Mouse (Mus musculus) heart, embryonic 16.5 days (tissue): ENCODE measurements at regions not wholly inside any gene's neighbourhood (a gene's known extent, or its start where the extent isn't known, plus 50 kb on each side); places are given as distances from the start of the nearest gene placed in this dataset.
"Not testable (repeated sequence)": the region's sequence is repeated elsewhere in the genome, so short reads cannot be mapped to it uniquely, and the experiment has no call there.

Experiments
- ATAC-seq: fragments of 200-750 bp; cut with Nextera tagmentation; replicated peaks from 2 replicates; pipeline ENCODE4 v1.8.0; 2017; ENCODE audit warnings: moderate number of reproducible peaks; ENCODE audit not compliant: insufficient read depth, low FRiP score; ENCODE audit errors: extremely low read depth
- H3K27ac ChIP-seq: fragments of 300-500 bp; sonication (generic); 2 replicates; pipeline ENCODE4 v1.5.1; 2014; ENCODE audit warnings: mild to moderate bottlenecking, low read length, control low read depth, moderate library complexity
- H3K27me3 ChIP-seq: fragments of 300-500 bp; sonication (generic); 2 replicates; pipeline ENCODE4 v1.6.1; 2014; ENCODE audit warnings: low read length, mixed read lengths; ENCODE audit not compliant: control insufficient read depth, insufficient read depth
- H3K36me3 ChIP-seq: fragments of 300-500 bp; sonication (generic); 2 replicates; pipeline ENCODE4 v1.6.1; 2014; ENCODE audit not compliant: control insufficient read depth, insufficient read depth
- H3K4me1 ChIP-seq: fragments of 300-500 bp; sonication (generic); 2 replicates; pipeline ENCODE4 v1.6.1; 2014; ENCODE audit warnings: low read length, mixed read lengths; ENCODE audit not compliant: control insufficient read depth, insufficient read depth
- H3K4me2 ChIP-seq: fragments of 300-500 bp; sonication (generic); 2 replicates; pipeline ENCODE4 v1.6.1; 2014; ENCODE audit warnings: low read depth, mild to moderate bottlenecking, control low read depth, low read length
- H3K4me3 ChIP-seq: fragments of 300-500 bp; sonication (generic); 2 replicates; pipeline ENCODE4 v1.5.1; 2014; ENCODE audit warnings: mild to moderate bottlenecking, control low read depth, low read length
- H3K9ac ChIP-seq: fragments of 300-500 bp; sonication (generic); 2 replicates; pipeline ENCODE4 v1.6.1; 2014; ENCODE audit warnings: low read length, control low read depth
- H3K9me3 ChIP-seq: fragments of 300-500 bp; sonication (generic); replicated peaks from 2 replicates; pipeline ENCODE4 v1.6.1; 2016; ENCODE audit warnings: low read length; ENCODE audit not compliant: control insufficient read depth
- WGBS: fragments of 180-500 bp; shearing (Covaris S2); extraction: QIAGEN DNeasy Blood & Tissue Kit; methylation state at CpG from one replicate; pipeline ENCODE4 v1.1.7; 2014; 5-methylcytosine and 5-hydroxymethylcytosine counted together

DNA sequence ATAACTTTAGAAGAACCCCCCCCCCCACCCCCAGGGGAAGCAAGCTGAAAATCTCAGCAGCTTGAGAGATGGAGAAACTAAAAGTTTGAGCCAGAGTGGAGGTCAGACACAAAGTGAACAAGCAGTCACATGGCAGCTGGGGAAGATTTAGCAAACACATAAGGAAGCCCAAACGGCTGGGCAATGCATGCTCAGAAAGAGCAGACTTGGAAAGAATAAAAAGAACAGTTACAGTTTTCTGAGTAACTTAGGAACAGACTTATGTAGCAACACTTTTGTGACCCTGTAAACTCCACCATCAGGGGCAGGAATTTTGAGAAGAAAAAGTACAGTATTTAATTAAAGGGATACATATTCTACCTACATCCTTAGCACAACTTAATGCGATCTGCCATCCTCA lies 1089.2 kb downstream of the Sorcs3 start:
- no peak for ATAC-seq
- Histone ChIP-seq H3K36me3 (no peaks in the 10 kb centered on the region), H3K27me3 (no peaks in the 10 kb centered on the region), H3K4me3 (no peak overlapping the region), H3K9ac (no peak overlapping the region), H3K4me1 (no peaks in the 10 kb centered on the region), H3K4me2 (no peak overlapping the region), H3K9me3 (no peaks in the 10 kb centered on the region), H3K27ac (no peak overlapping the region)
- WGBS: 75% methylated on average over 2 of the region's 2 CpGs

- Histone ChIP-seq H3K9me3 (no peaks in the 10 kb centered on the region), H3K27ac (no peak overlapping the region), H3K4me2 (peak overlapping the region; percentile 27; the same call in 1 of the 2 replicates), H3K27me3 (no peaks in the 10 kb centered on the region), H3K4me3 (no peak overlapping the region), H3K9ac (no peak overlapping the region), H3K4me1 (no peaks in the 10 kb centered on the region), H3K36me3 (no peaks in the 10 kb centered on the region)
- WGBS: 35% methylated on average over 10 of the region's 10 CpGs
- ATAC-seq: peak; percentile 63; the same call in 1 of the 2 replicates
Observed at GRCm38 (mm10) chr19:49299351-49300271, 1093.8 kb downstream of the Sorcs3 start.

- 65% methylated on average over 7 of the region's 7 CpGs for WGBS
- no peak overlapping the region for H3K4me3 ChIP-seq
- no peak overlapping the region for H3K4me2 ChIP-seq
- no peaks in the 10 kb centered on the region for H3K36me3 ChIP-seq
- H3K4me1 ChIP-seq: no peaks in the 10 kb centered on the region
- no peaks in the 10 kb centered on the region for H3K27me3 ChIP-seq
- H3K9ac ChIP-seq: no peak overlapping the region
- ATAC-seq: no peak
- H3K27ac ChIP-seq: no peak overlapping the region
- no peaks in the 10 kb centered on the region for H3K9me3 ChIP-seq
Observed at GRCm38 (mm10) chr19:49301364-49302091, 1095.7 kb downstream of the Sorcs3 start.

GRCm38 (mm10) chr19:49305804-49306203 lies 1100.0 kb downstream of the Sorcs3 start:
- 87% methylated on average over 3 of the region's 3 CpGs for WGBS
- Histone ChIP-seq H3K9ac (no peak overlapping the region), H3K27me3 (no peaks in the 10 kb centered on the region), H3K9me3 (no peaks in the 10 kb centered on the region), H3K36me3 (no peaks in the 10 kb centered on the region), H3K27ac (no peak overlapping the region), H3K4me2 (no peak overlapping the region), H3K4me1 (no peaks in the 10 kb centered on the region), H3K4me3 (no peak overlapping the region)
- no peak for ATAC-seq

- no peaks in the 10 kb centered on the region for H3K9me3 ChIP-seq
- ATAC-seq: no peak
- 68% methylated on average over 1 of the region's 1 CpGs for WGBS
- no peaks in the 10 kb centered on the region for H3K4me1 ChIP-seq
- no peaks in the 10 kb centered on the region for H3K27me3 ChIP-seq
- no peak overlapping the region for H3K4me3 ChIP-seq
- no peak overlapping the region for H3K4me2 ChIP-seq
- no peak overlapping the region for H3K27ac ChIP-seq
- no peaks in the 10 kb centered on the region for H3K36me3 ChIP-seq
- no peak overlapping the region for H3K9ac ChIP-seq
Observed at GRCm38 (mm10) chr19:49314229-49314628, 1108.4 kb downstream of the Sorcs3 start.

DNA sequence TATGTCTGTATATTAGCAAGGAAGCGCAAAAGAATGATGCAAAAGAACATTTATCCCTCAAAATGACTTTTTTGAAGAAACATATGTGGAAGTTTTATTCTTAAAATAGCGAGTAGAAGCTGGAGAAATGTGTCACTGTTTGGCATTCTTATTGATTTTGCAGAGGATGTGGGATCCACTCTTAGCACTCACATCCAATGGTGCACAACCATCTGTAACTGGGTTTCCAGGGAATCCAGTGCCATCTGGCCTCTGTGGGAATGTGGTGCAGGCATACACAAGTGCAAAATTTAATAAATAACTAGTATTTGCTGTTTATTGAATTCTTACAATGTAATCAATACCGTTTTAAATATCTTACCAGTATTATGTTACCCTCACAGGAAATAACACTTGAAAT lies 1153.8 kb downstream of the Sorcs3 start:
- H3K36me3 ChIP-seq: no peaks in the 10 kb centered on the region
- no peaks in the 10 kb centered on the region for H3K27me3 ChIP-seq
- no peak overlapping the region for H3K4me2 ChIP-seq
- no peaks in the 10 kb centered on the region for H3K4me1 ChIP-seq
- H3K9ac ChIP-seq: no peak overlapping the region
- no peak overlapping the region for H3K4me3 ChIP-seq
- no peaks in the 10 kb centered on the region for H3K9me3 ChIP-seq
- ATAC-seq: no peak
- no peak overlapping the region for H3K27ac ChIP-seq
- WGBS: 58% methylated on average over 3 of the region's 3 CpGs

DNA sequence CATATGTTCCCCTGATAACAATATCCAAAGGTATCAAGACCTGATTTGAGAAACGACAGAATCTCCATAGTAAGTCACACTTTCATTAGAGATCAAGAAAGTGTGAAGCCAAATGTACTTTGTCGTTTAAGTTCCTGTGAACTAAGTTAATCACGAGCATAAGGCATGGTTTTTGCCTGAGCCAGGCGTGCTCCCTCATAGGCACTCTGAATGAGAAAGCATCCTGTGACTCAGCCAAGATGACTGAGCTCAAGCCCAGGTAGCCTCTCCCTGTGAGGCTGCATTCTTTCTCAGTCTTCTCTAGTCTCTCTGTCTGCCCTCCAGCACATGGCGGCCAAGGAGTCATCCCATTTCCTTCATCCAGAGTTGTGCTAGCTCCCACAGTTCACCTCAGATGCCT lies 1154.9 kb downstream of the Sorcs3 start:
- Histone ChIP-seq H3K27me3 (no peaks in the 10 kb centered on the region), H3K9ac (no peak overlapping the region), H3K4me1 (no peaks in the 10 kb centered on the region), H3K36me3 (no peaks in the 10 kb centered on the region), H3K9me3 (no peaks in the 10 kb centered on the region), H3K4me2 (no peak overlapping the region), H3K27ac (no peak overlapping the region), H3K4me3 (no peak overlapping the region)
- 74% methylated on average over 5 of the region's 5 CpGs for WGBS
- ATAC-seq: no peak

GRCm38 (mm10) chr19:49361116-49361515 lies 1155.3 kb downstream of the Sorcs3 start:
- not testable (repeated sequence) for ATAC-seq, H3K4me1 ChIP-seq, H3K4me2 ChIP-seq, H3K27me3 ChIP-seq, H3K9me3 ChIP-seq, H3K27ac ChIP-seq, H3K4me3 ChIP-seq, H3K9ac ChIP-seq, H3K36me3 ChIP-seq
- 84% methylated on average over 10 of the region's 11 CpGs for WGBS

DNA sequence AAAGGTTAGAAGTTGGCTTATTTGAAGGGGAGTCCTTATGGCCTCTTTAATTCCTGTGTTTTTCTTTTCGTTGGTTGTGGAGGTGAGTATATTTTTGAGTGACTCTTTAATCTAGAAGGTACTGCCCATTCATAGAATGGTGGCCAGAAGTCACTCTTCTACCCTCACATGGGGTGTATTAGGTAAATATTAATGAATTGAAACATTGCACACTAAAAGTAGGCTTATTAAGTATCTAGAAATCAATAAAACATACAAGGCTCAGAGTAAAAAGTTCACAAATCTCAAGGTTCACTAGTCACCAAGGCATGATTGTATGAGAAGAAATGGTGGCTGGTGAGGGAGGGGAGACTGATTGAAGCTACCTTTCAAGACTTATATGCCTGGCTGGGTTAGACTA lies 1167.1 kb downstream of the Sorcs3 start:
- no peak overlapping the region for H3K27ac ChIP-seq
- no peaks in the 10 kb centered on the region for H3K4me1 ChIP-seq
- no peak overlapping the region for H3K9ac ChIP-seq
- H3K27me3 ChIP-seq: no peaks in the 10 kb centered on the region
- H3K9me3 ChIP-seq: no peaks in the 10 kb centered on the region
- WGBS: 61% methylated on average over 1 of the region's 1 CpGs
- no peak for ATAC-seq
- H3K36me3 ChIP-seq: no peaks in the 10 kb centered on the region
- H3K4me2 ChIP-seq: no peak overlapping the region
- H3K4me3 ChIP-seq: no peak overlapping the region
